Mouse (Mus musculus) liver, adult 2 months (tissue): Measurements from ENCODE around the gene Msantd3.

Source experiments
- CTCF ChIP-seq: fragments of 200-500 bp; IDR thresholded peaks from 2 replicates; pipeline ENCODE4 v1.5.1; 2011; ENCODE audit warnings: low read depth, low read length, control low read depth
- POLR2A ChIP-seq: fragments of 200-500 bp; IDR thresholded peaks from 2 replicates; pipeline ENCODE4 v1.6.1; 2011; ENCODE audit warnings: low read length, control low read depth; ENCODE audit not compliant: insufficient read depth; ENCODE audit errors: extremely low read depth

- TF ChIP-seq POLR2A (no peak), CTCF (no peak)
Measured at GRCm38 (mm10) chr4:48588576-48588975, 48.8 kb downstream of the Msantd3 start.
